In genomic region chr17:27634871-27635574, GRCm38 (mm10) we compare ENCODE assay signal across 8 mouse cellular contexts. TPM values are rescaled to one million over a fixed set of nuclear protein-coding genes. Genes with fewer than 3 reads are reported as not detected.
DNase-seq lines count a peak whose midpoint lies in the region; ATAC-seq and TF ChIP-seq lines count a peak whose summit lies in the region.

Gene RPS10-NUDT3, minus strand, starts transcription at chr17:27635222.

- peak; percentile 23; the same call in 1 of the 2 replicates for TF ChIP-seq EP300 in liver, embryonic 14.5 days (IDR thresholded peaks at IDR 0.05; ENCODE audit: low read depth)

- H3K4me2 ChIP-seq in heart, embryonic 13.5 days = peak within 1 kb of the TSS; percentile 93
- H3K4me2 ChIP-seq in liver, embryonic 14.5 days (ENCODE audit: low read depth) = peak within 1 kb of the TSS; percentile 66
- H3K4me2 ChIP-seq in stomach, embryonic 15.5 days = peak within 1 kb of the TSS; percentile 83

- H3K27ac ChIP-seq in heart, embryonic 13.5 days (replicated peaks) = peak within 1 kb of the TSS; percentile 87
- peak within 1 kb of the TSS; percentile 53 for H3K27ac ChIP-seq in liver, embryonic 14.5 days
- H3K27ac ChIP-seq in stomach, embryonic 15.5 days = peak within 1 kb of the TSS; percentile 90

- no peak for TF ChIP-seq CTCF in liver, embryonic 14.5 days (IDR thresholded peaks at IDR 0.05; ENCODE audit: low read depth)

- WGBS in heart, embryonic 13.5 days = under 1% methylated on average over 64 of the region's 72 CpGs
- under 1% methylated on average over 70 of the region's 72 CpGs for WGBS in liver, embryonic 14.5 days (ENCODE audit: insufficient replicate concordance)
- under 1% methylated on average over 67 of the region's 72 CpGs for WGBS in stomach, embryonic 15.5 days

- ATAC-seq in CD4-positive, CD25-positive, alpha-beta regulatory T cell, adult 4 months = peak; percentile 97
- peak; percentile 93 for ATAC-seq in heart, embryonic 13.5 days (ENCODE audit: extremely low read depth, insufficient number of reproducible peaks, low FRiP score, low TSS enrichment)
- ATAC-seq in liver, embryonic 14.5 days (ENCODE audit: insufficient read depth) = peak; percentile 96
- peak; percentile 97 for ATAC-seq in stomach, embryonic 15.5 days (ENCODE audit: insufficient read depth, low FRiP score, low read depth)

- no peaks in the 10 kb centered on the region for H3K27me3 ChIP-seq in erythroblast, embryonic 14.5 days (ENCODE audit: control insufficient read depth)
- H3K27me3 ChIP-seq in heart, embryonic 13.5 days (replicated peaks) = no peaks in the 10 kb centered on the region
- no peaks in the 10 kb centered on the region for H3K27me3 ChIP-seq in liver, embryonic 14.5 days (ENCODE audit: control insufficient read depth, insufficient read depth, low read length)
- no peaks in the 10 kb centered on the region for H3K27me3 ChIP-seq in stomach, embryonic 15.5 days (replicated peaks)

- H3K9ac ChIP-seq in heart, embryonic 13.5 days = peak within 1 kb of the TSS; percentile 98
- H3K9ac ChIP-seq in liver, embryonic 14.5 days (replicated peaks) = peak within 1 kb of the TSS; percentile 96
- H3K9ac ChIP-seq in stomach, embryonic 15.5 days = peak within 1 kb of the TSS; percentile 70

- peaks cover 62% of the 10 kb centered on the region for H3K4me1 ChIP-seq in erythroblast, embryonic 14.5 days (ENCODE audit: control insufficient read depth)
- peaks cover 52% of the 10 kb centered on the region for H3K4me1 ChIP-seq in heart, embryonic 13.5 days
- peaks cover 6 to 19% of the 10 kb centered on the region in 2 experiments for H3K4me1 ChIP-seq in liver, embryonic 14.5 days (replicated peaks; ENCODE audit: control insufficient read depth in 2 of 2, insufficient read depth in 2 of 2, low read length in 1 of 2)
- H3K4me1 ChIP-seq in stomach, embryonic 15.5 days = peaks cover 42% of the 10 kb centered on the region

- peaks cover 45% of the 10 kb centered on the region for H3K36me3 ChIP-seq in erythroblast, embryonic 14.5 days (ENCODE audit: control insufficient read depth)
- H3K36me3 ChIP-seq in heart, embryonic 13.5 days = peaks cover 41% of the 10 kb centered on the region
- peaks cover 38% of the 10 kb centered on the region for H3K36me3 ChIP-seq in liver, embryonic 14.5 days (replicated peaks; ENCODE audit: control insufficient read depth, insufficient read depth, low read depth)
- peaks cover 30% of the 10 kb centered on the region for H3K36me3 ChIP-seq in stomach, embryonic 15.5 days

- no peaks in the 10 kb centered on the region for H3K9me3 ChIP-seq in erythroblast, embryonic 14.5 days (ENCODE audit: control insufficient read depth, low read length)
- no peaks in the 10 kb centered on the region for H3K9me3 ChIP-seq in heart, embryonic 13.5 days
- no peaks in the 10 kb centered on the region for H3K9me3 ChIP-seq in liver, embryonic 14.5 days (ENCODE audit: control insufficient read depth, low read length)
- H3K9me3 ChIP-seq in stomach, embryonic 15.5 days = no peaks in the 10 kb centered on the region

- peak within 1 kb of the TSS; percentile 97 for H3K4me3 ChIP-seq in erythroblast, embryonic 14.5 days (replicated peaks)
- peak within 1 kb of the TSS; percentile 98 for H3K4me3 ChIP-seq in heart, embryonic 13.5 days
- peak within 1 kb of the TSS; percentile 81 to 100 for H3K4me3 ChIP-seq in liver, embryonic 14.5 days (ENCODE audit: insufficient read depth in 1 of 2, low read depth in 2 of 2, low read length in 2 of 2)
- peak within 1 kb of the TSS; percentile 81 for H3K4me3 ChIP-seq in stomach, embryonic 15.5 days (replicated peaks)

- peak; percentile 89 for DNase-seq in brain, embryonic 18.5 days (ENCODE audit: low read depth, low spot score)
- peak; percentile 94 for DNase-seq in kidney, postnatal 10 days
- DNase-seq in liver, embryonic 14.5 days (ENCODE audit: low read depth in 3 of 3, low spot score in 3 of 3) = peak; percentile 73 to 79 (median 78)
- peak; percentile 95 for DNase-seq in neural tube, embryonic 10.5 days (ENCODE audit: extremely low spot score, low spot score)

RNA-seq across cellular contexts. Expression of gene RPS10-NUDT3, which starts in this region (rescaled TPM):
- not detected for polyA plus RNA-seq in CD4-positive, CD25-positive, alpha-beta regulatory T cell, adult 4 months (2017; shearing (Covaris generic))
- not detected in 2 replicates for polyA plus RNA-seq in erythroblast, embryonic 14.5 days (2012)
- polyA plus RNA-seq in heart, embryonic 13.5 days (2015; fragmentation: Nextera tagmentation; extraction: Ambion mirVana) = not detected in 2 replicates
- not detected in 2 replicates for polyA plus RNA-seq in liver, embryonic 14.5 days (2012; rRNA removed)
- not detected in 2 replicates for polyA plus RNA-seq in liver, embryonic 14.5 days (2014; fragmentation: Nextera tagmentation; extraction: Ambion mirVana)
- polyA plus RNA-seq in stomach, embryonic 15.5 days (2015; fragmentation: Nextera tagmentation; extraction: Ambion mirVana) = not detected in 2 replicates

Comparison
In these comparisons a context has a peak if more than half of its experiments do, and no peak if none do; other contexts are left out.
1. Peak in every context shown above with its lines: DNase-seq, ATAC-seq, H3K4me3 ChIP-seq and H3K27ac ChIP-seq.
2. Peak in ATAC-seq in CD4-positive, CD25-positive, alpha-beta regulatory T cell, adult 4 months; RNA of the gene not detected or under 1 TPM.
3. Peak in ATAC-seq, H3K4me3 ChIP-seq, H3K27ac ChIP-seq, H3K9ac ChIP-seq and H3K4me2 ChIP-seq in heart, embryonic 13.5 days; RNA of the gene not detected or under 1 TPM.
4. Peak in DNase-seq, ATAC-seq, H3K4me3 ChIP-seq, H3K27ac ChIP-seq, H3K9ac ChIP-seq and H3K4me2 ChIP-seq in liver, embryonic 14.5 days; RNA of the gene not detected or under 1 TPM.
5. Peak in ATAC-seq, H3K4me3 ChIP-seq, H3K27ac ChIP-seq, H3K9ac ChIP-seq and H3K4me2 ChIP-seq in stomach, embryonic 15.5 days; RNA of the gene not detected or under 1 TPM.